Mouse (Mus musculus) limb, embryonic 13.5 days (tissue): ENCODE results near the gene Crybb1. TPM values are rescaled to one million over a fixed set of nuclear protein-coding genes. Genes with fewer than 3 reads are reported as not detected.

ENCODE experiments used
- ATAC-seq: fragments of 200-750 bp; cut with Nextera tagmentation; 2 replicates; pipeline ENCODE4 v1.8.0; 2017; ENCODE audit warnings: low read depth, moderate number of reproducible peaks, moderate TSS enrichment; ENCODE audit not compliant: low FRiP score
- H3K27ac ChIP-seq: fragments of 300-500 bp; sonication (generic); 2 replicates; pipeline ENCODE4 v1.5.1; 2015; ENCODE audit warnings: inconsistent platforms, mild to moderate bottlenecking, moderate library complexity
- H3K27me3 ChIP-seq: fragments of 300-500 bp; sonication (generic); 2 replicates; pipeline ENCODE4 v1.6.1; 2015; ENCODE audit warnings: mild to moderate bottlenecking, inconsistent platforms
- H3K36me3 ChIP-seq: fragments of 300-500 bp; sonication (generic); 2 replicates; pipeline ENCODE4 v1.6.1; 2015; ENCODE audit warnings: inconsistent platforms, mild to moderate bottlenecking, moderate library complexity
- H3K4me1 ChIP-seq: fragments of 300-500 bp; sonication (generic); 2 replicates; pipeline ENCODE4 v1.6.1; 2015; ENCODE audit warnings: inconsistent platforms
- H3K4me2 ChIP-seq: fragments of 300-500 bp; sonication (generic); replicated peaks from 2 replicates; pipeline ENCODE4 v1.6.1; 2015; ENCODE audit warnings: inconsistent platforms, mild to moderate bottlenecking, moderate library complexity
- H3K4me3 ChIP-seq: fragments of 300-500 bp; sonication (generic); 2 replicates; pipeline ENCODE4 v1.5.1; 2015; ENCODE audit warnings: moderate library complexity, mild to moderate bottlenecking, inconsistent platforms
- H3K9ac ChIP-seq: fragments of 300-500 bp; sonication (generic); 2 replicates; pipeline ENCODE4 v1.6.1; 2015; ENCODE audit warnings: mild to moderate bottlenecking, inconsistent platforms
- H3K9me3 ChIP-seq: fragments of 300-500 bp; sonication (generic); 2 replicates; pipeline ENCODE4 v1.6.1; 2016; ENCODE audit warnings: inconsistent platforms
- whole genome bisulfite sequencing: fragments of 180-500 bp; shearing (Covaris S2); methylation state at CpG from one replicate; pipeline ENCODE4 v1.1.7; 2015; 5-methylcytosine and 5-hydroxymethylcytosine counted together
- polyA plus RNA-seq: library from polyadenylated mRNA; unstranded; fragments of >200 nt; fragmentation: Nextera tagmentation; extraction: Ambion mirVana; gene quantifications from 2 replicates; pipeline ENCODE4 v1.2.1, GENCODE M21; 2015

The Crybb1 gene
- polyA plus RNA-seq, 1 experiment from 2014 or later, result 1.5 TPM

- Histone ChIP-seq H3K4me2 (no peak overlapping the region), H3K4me3 (no peak overlapping the region), H3K9me3 (no peaks in the 10 kb centered on the region), H3K27ac (no peak overlapping the region), H3K27me3 (no peaks in the 10 kb centered on the region), H3K9ac (no peak overlapping the region), H3K4me1 (peaks cover 5% of the 10 kb centered on the region), H3K36me3 (peaks cover 14% of the 10 kb centered on the region)
- 83% methylated on average over 4 of the region's 4 CpGs for WGBS
- ATAC-seq, result no peak
Observed at GRCm38 (mm10) chr5:112301694-112302093, 46.1 kb downstream of the Crybb1 start.

GRCm38 (mm10) chr5:112302310-112302709 is 46.7 kb downstream of the Crybb1 start:
- Histone ChIP-seq H3K27me3 (no peaks in the 10 kb centered on the region), H3K36me3 (peaks cover 16% of the 10 kb centered on the region), H3K27ac (no peak overlapping the region), H3K9me3 (no peaks in the 10 kb centered on the region), H3K4me3 (no peak overlapping the region), H3K9ac (no peak overlapping the region), H3K4me2 (no peak overlapping the region), H3K4me1 (no peaks in the 10 kb centered on the region)
- no peak for ATAC-seq
- WGBS, result 86% methylated on average over 5 of the region's 5 CpGs

DNA sequence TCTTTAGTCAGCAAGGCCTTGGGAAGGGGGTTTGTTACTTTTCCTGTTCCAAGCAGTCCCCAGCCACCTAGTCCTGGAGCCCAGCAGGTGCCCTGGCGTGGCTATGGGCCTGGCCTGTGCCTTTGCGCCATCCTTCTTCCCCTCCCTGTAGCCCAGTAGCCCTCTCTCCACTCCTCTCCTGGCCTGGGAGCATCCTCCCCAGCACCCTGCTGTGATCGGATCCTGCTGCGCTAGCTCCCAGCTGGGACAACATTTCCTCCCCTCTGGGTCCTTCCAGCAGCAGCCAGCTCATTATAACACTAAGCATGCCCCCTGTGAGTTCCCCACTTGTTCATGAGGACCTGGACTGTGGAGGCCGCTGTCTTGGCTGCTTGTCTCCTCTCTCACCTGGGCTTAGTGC is 50.2 kb downstream of the Crybb1 start:
- no peaks in the 10 kb centered on the region for H3K27me3 ChIP-seq
- no peak overlapping the region for H3K4me2 ChIP-seq
- no peak overlapping the region for H3K27ac ChIP-seq
- no peak overlapping the region for H3K4me3 ChIP-seq
- no peaks in the 10 kb centered on the region for H3K9me3 ChIP-seq
- no peaks in the 10 kb centered on the region for H3K4me1 ChIP-seq
- peaks cover 51% of the 10 kb centered on the region for H3K36me3 ChIP-seq
- 77% methylated on average over 5 of the region's 5 CpGs for WGBS
- ATAC-seq, result no peak
- no peak overlapping the region for H3K9ac ChIP-seq

- Histone ChIP-seq H3K4me2 (no peak overlapping the region), H3K36me3 (peaks cover 73% of the 10 kb centered on the region), H3K4me1 (no peaks in the 10 kb centered on the region), H3K4me3 (no peak overlapping the region), H3K9me3 (no peaks in the 10 kb centered on the region), H3K27ac (no peak overlapping the region), H3K9ac (no peak overlapping the region), H3K27me3 (no peaks in the 10 kb centered on the region)
- 86% methylated on average over 11 of the region's 11 CpGs for WGBS
- no peak for ATAC-seq
Observed at GRCm38 (mm10) chr5:112313222-112313885, 57.7 kb downstream of the Crybb1 start.

DNA sequence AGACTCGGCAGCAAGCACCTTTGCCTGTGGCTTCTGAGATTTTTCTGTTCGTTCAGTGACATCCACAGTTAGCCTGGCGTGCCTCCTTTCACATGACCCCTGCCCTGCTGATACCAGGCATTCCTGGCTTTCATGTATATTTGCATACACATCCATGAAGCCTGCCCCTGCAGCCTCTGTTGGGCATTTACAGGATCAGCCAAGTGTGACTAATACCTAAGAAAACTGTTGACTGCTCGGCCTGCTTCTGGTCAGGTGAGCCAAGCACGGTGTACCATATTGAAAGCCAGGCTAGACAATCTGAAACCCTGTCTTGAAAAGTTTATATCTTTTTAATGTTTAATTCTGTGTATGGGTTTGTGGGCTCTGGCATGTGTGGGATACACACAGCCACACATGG is 60.9 kb downstream of the Crybb1 start:
- WGBS, result 85% methylated on average over 5 of the region's 5 CpGs
- H3K27ac ChIP-seq, result no peak overlapping the region
- no peak overlapping the region for H3K4me3 ChIP-seq
- H3K4me2 ChIP-seq, result no peak overlapping the region
- no peak for ATAC-seq
- no peak overlapping the region for H3K9ac ChIP-seq
- no peaks in the 10 kb centered on the region for H3K9me3 ChIP-seq
- peaks cover 43% of the 10 kb centered on the region for H3K36me3 ChIP-seq
- H3K4me1 ChIP-seq, result no peaks in the 10 kb centered on the region
- H3K27me3 ChIP-seq, result no peaks in the 10 kb centered on the region

- no peak overlapping the region for H3K4me3 ChIP-seq
- H3K9ac ChIP-seq, result no peak overlapping the region; the same call in 1 of the 2 replicates
- ATAC-seq, result no peak
- no peaks in the 10 kb centered on the region for H3K9me3 ChIP-seq
- H3K36me3 ChIP-seq, result peaks cover 37% of the 10 kb centered on the region
- no peaks in the 10 kb centered on the region for H3K27me3 ChIP-seq
- no peak overlapping the region for H3K4me2 ChIP-seq
- H3K4me1 ChIP-seq, result no peaks in the 10 kb centered on the region
- no peak overlapping the region for H3K27ac ChIP-seq
- 62% methylated on average over 5 of the region's 5 CpGs for WGBS
Observed at GRCm38 (mm10) chr5:112317328-112317727, 61.7 kb downstream of the Crybb1 start.

Other genes with a start within 250 kb of the Crybb1 start
- gene Cryba4, start 3.3 kb upstream of the Crybb1 start, polyA plus RNA-seq, result 0.98 and 1.1 TPM in 2 replicates
- gene Tpst2, start 20.9 kb downstream of the Crybb1 start, polyA plus RNA-seq, result 42.3 and 42.5 TPM in 2 replicates
- 32.6 and 34.8 TPM in 2 replicates for gene Tfip11, start 70.5 kb downstream of the Crybb1 start, polyA plus RNA-seq
- 47.8 and 51.5 TPM in 2 replicates for gene Srrd, start 87.2 kb downstream of the Crybb1 start, polyA plus RNA-seq
- 42.5 and 43.6 TPM in 2 replicates for gene Hps4, start 87.3 kb downstream of the Crybb1 start, polyA plus RNA-seq
- 0.18 and 0.24 TPM in 2 replicates for gene Gm6583, start 100.2 kb downstream of the Crybb1 start, polyA plus RNA-seq
- gene Asphd2, start 139.1 kb downstream of the Crybb1 start, polyA plus RNA-seq, result 19.1 and 23.7 TPM in 2 replicates
- 0.08 TPM in 1 of 2 replicates, not detected in the other for gene Gm6588, start 193.6 kb downstream of the Crybb1 start, polyA plus RNA-seq